Mouse (Mus musculus) heart, embryonic 12.5 days (tissue): ENCODE results near the gene Zfp148. TPM values are rescaled to one million over a fixed set of nuclear protein-coding genes. Genes with fewer than 3 reads are reported as not detected.

ENCODE experiments used
- ATAC-seq: fragments of 200-750 bp; cut with Nextera tagmentation; 2 replicates; pipeline ENCODE4 v1.8.0; 2017; ENCODE audit warnings: moderate TSS enrichment, moderate library complexity; ENCODE audit not compliant: insufficient number of reproducible peaks, low FRiP score
- H3K27ac ChIP-seq: fragments of 300-500 bp; sonication (generic); 2 replicates; pipeline ENCODE4 v1.5.1; 2016; ENCODE audit warnings: mild to moderate bottlenecking, moderate library complexity; ENCODE audit not compliant: poor library complexity, severe bottlenecking
- H3K27me3 ChIP-seq: fragments of 300-500 bp; sonication (generic); replicated peaks from 2 replicates; pipeline ENCODE4 v1.6.1; 2016; ENCODE audit warnings: mild to moderate bottlenecking, moderate library complexity
- H3K36me3 ChIP-seq: fragments of 300-500 bp; sonication (generic); 2 replicates; pipeline ENCODE4 v1.6.1; 2016; ENCODE audit warnings: mild to moderate bottlenecking, moderate library complexity
- H3K4me1 ChIP-seq: fragments of 300-500 bp; sonication (generic); replicated peaks from 2 replicates; pipeline ENCODE4 v1.6.1; 2016; ENCODE audit warnings: mild to moderate bottlenecking
- H3K4me2 ChIP-seq: fragments of 300-500 bp; sonication (generic); 2 replicates; pipeline ENCODE4 v1.6.1; 2016; ENCODE audit warnings: mild to moderate bottlenecking, moderate library complexity
- H3K4me3 ChIP-seq: fragments of 300-500 bp; sonication (generic); 2 replicates; pipeline ENCODE4 v1.5.1; 2016; ENCODE audit warnings: mild to moderate bottlenecking
- H3K9ac ChIP-seq: fragments of 300-500 bp; sonication (generic); 2 replicates; pipeline ENCODE4 v1.6.1; 2016; ENCODE audit warnings: mild to moderate bottlenecking, moderate library complexity
- H3K9me3 ChIP-seq: fragments of 300-500 bp; sonication (generic); replicated peaks from 2 replicates; pipeline ENCODE4 v1.6.1; 2016; ENCODE audit warnings: mild to moderate bottlenecking, moderate library complexity
- WGBS: fragments of 180-500 bp; shearing (Covaris S2); methylation state at CpG from one replicate; pipeline ENCODE4 v1.1.7; 2016; 5-methylcytosine and 5-hydroxymethylcytosine counted together
- polyA plus RNA-seq: library from polyadenylated mRNA; unstranded; fragments of >200 nt; fragmentation: Nextera tagmentation; extraction: Ambion mirVana; gene quantifications from 2 replicates; pipeline ENCODE4 v1.2.1, GENCODE M21; 2016

The Zfp148 gene
- polyA plus RNA-seq, 1 experiment from 2014 or later = 46.5 TPM

DNA sequence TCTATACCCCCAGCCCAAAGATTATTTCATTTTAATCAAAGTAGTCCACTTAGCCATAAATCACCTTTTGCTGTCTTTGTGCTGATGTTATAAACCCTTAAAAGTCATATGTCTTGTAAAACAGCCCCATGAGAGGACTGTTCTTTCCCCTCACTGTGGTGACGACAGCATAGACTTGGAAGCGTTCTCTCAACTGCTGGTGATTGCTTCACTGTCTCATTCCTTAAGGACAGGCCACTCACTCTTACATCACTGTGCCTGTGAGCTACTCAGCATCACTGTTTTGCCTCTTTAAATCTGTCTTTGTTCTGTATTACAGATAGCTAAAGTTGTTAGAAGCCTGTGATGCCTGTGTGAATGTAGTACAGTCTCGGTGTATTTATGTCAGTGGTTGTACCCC lies 80.8 kb downstream of the Zfp148 start:
- H3K4me3 ChIP-seq = no peak overlapping the region
- no peak overlapping the region for H3K27ac ChIP-seq
- no peaks in the 10 kb centered on the region for H3K27me3 ChIP-seq
- WGBS = 69% methylated on average over 3 of the region's 3 CpGs
- 0 out of 2 replicates have a peak, but pooled peaks cover 4% of the 10 kb centered on the region for H3K4me1 ChIP-seq
- no peak for ATAC-seq
- 0 out of 2 replicates have a peak, but pooled peaks cover 4% of the 10 kb centered on the region for H3K9me3 ChIP-seq
- H3K4me2 ChIP-seq = no peak overlapping the region
- H3K36me3 ChIP-seq = peaks cover 34% of the 10 kb centered on the region
- H3K9ac ChIP-seq = no peak overlapping the region

DNA sequence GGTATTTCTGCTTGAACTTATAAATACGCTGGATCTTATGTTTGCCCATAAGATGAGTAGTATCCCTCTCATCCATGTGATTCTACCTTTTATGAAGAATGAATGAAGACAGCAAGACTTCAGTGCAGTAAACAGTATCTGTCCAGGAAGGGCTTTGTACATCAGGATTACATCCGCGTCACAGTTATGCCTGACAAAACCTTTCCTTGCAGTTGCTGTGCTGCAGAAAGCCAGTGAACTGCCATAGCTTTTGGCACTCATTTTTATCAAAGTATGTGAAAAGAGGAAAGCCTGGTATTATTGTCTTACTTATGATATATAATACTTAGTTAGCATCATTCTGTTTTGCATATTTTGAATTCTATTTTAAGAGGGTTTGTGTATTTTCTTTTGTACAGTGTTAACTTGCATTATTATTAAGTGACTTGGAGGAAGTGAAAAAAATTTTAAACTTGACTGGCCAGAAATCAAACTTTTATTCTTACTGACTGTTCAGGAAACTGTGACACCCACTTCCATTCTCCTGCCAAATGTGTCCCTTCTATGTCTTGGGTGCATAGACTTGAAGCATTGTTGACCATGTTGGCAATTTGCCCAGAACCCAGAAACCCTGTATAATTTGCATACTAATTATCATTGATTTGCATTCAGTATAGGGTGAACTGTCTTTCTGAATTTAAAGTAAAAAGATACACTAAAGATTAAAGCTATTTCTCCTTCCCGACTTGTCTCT lies 84.0 kb downstream of the Zfp148 start:
- no peak overlapping the region for H3K4me2 ChIP-seq
- H3K4me1 ChIP-seq = peaks cover 7% of the 10 kb centered on the region
- WGBS = 91% methylated on average over 4 of the region's 4 CpGs
- peaks cover 21% of the 10 kb centered on the region for H3K36me3 ChIP-seq
- no peak overlapping the region for H3K9ac ChIP-seq
- no peak for ATAC-seq
- H3K27me3 ChIP-seq = no peaks in the 10 kb centered on the region
- no peak overlapping the region for H3K4me3 ChIP-seq
- H3K27ac ChIP-seq = no peak overlapping the region
- H3K9me3 ChIP-seq = no peaks in the 10 kb centered on the region

DNA sequence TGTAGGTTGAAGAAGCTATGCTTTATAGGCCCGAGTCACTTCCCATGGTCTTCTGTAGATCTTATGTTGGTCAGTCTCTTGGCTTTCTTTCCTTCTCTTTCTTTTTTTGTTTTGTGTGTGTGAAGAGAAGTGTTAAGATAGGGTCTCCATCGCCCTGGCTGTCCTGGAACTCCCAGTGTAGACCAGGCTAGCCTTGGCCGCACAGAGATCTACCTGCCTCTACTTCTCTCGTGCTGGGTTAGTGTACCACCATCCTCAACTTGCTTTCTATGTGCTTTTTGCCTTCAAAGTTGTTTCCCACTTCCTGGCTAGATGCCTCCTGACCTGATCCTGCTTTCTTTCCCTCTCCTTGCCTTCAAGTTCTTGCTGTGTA lies 84.6 kb downstream of the Zfp148 start:
- H3K4me3 ChIP-seq = no peak overlapping the region
- H3K36me3 ChIP-seq = peaks cover 17% of the 10 kb centered on the region
- no peak for ATAC-seq
- H3K4me2 ChIP-seq = no peak overlapping the region
- no peak overlapping the region for H3K27ac ChIP-seq
- no peaks in the 10 kb centered on the region for H3K9me3 ChIP-seq
- 87% methylated on average over 4 of the region's 4 CpGs for WGBS
- peaks cover 7% of the 10 kb centered on the region for H3K4me1 ChIP-seq
- H3K27me3 ChIP-seq = no peaks in the 10 kb centered on the region
- H3K9ac ChIP-seq = no peak overlapping the region

DNA sequence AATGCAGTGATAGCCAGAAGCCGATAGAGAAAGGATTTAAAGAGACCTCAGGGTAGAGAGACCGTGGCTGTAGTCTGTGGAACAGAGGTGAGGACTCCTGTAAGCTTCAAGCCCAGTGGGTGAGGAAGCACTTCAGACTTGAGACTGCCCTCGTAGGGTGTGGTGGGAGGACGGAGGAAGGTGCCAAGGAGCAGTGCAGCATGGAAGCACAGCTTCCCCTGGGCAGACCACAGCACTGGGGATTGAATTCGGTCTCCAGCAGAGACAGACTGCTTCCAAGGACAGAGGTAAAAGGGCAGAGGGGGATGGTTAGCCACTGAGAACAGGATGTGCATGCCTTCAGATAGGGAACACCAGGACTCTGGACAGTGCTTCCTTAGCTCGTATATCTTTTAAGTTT lies 86.8 kb downstream of the Zfp148 start:
- WGBS = 55% methylated on average over 6 of the region's 6 CpGs
- H3K4me2 ChIP-seq = no peak overlapping the region
- no peak overlapping the region for H3K4me3 ChIP-seq
- H3K27me3 ChIP-seq = no peaks in the 10 kb centered on the region
- no peak; the same call in 1 of the 2 replicates for ATAC-seq
- no peaks in the 10 kb centered on the region for H3K9me3 ChIP-seq
- H3K27ac ChIP-seq = 0 out of 2 replicates have a peak overlapping the region, but pooled peaks have one; percentile 25
- peak overlapping the region; percentile 46; the same call in 1 of the 2 replicates for H3K9ac ChIP-seq
- peaks cover 26% of the 10 kb centered on the region for H3K36me3 ChIP-seq
- peaks cover 4% of the 10 kb centered on the region for H3K4me1 ChIP-seq

DNA sequence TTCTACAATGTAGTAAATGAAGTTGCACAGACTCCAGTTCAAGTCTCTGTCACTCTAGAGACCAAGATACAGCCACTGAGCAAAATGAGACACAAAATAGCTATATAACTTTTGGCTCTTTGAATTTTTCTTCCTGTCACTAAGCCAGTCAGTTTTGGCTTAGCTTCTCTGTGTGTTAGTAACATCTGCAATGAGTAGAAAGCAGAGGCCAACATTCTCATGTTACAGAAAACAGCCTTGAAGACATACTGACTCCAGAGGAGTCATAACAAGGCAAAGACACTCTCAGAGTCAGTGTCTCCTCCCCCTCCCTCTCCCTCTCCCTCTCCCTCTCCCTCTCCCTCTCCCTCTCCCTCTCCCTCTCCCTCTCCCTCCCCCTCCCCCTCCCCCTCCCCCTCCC lies 89.3 kb downstream of the Zfp148 start:
- Histone ChIP-seq H3K9me3 (no peaks in the 10 kb centered on the region), H3K4me1 (peaks cover 4% of the 10 kb centered on the region), H3K27ac (no peak overlapping the region), H3K4me3 (no peak overlapping the region), H3K9ac (no peak overlapping the region), H3K36me3 (peaks cover 36% of the 10 kb centered on the region), H3K4me2 (no peak overlapping the region), H3K27me3 (no peaks in the 10 kb centered on the region)
- no peak for ATAC-seq

DNA sequence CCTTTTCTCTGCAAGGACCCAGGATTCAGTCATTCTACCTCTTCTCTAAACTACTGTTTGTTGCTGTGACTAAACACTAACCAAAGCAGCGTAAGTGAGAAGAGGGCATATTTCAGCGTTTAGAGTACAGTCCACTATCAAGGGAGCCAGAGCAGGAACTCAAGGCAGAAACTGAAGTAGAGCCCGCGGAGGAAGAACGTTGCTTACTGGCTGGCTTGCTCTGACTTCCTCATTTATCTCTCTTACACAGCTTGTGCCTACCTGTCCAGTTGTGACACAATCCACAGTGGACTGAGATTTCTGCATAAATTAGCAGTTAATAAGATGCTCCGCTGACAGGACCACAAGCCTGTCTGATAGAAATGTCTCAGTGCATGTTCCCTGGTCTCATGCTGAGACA lies 93.7 kb downstream of the Zfp148 start:
- H3K27me3 ChIP-seq = no peaks in the 10 kb centered on the region
- no peak overlapping the region for H3K9ac ChIP-seq
- H3K36me3 ChIP-seq = peaks cover 57% of the 10 kb centered on the region
- no peak overlapping the region for H3K4me2 ChIP-seq
- no peak overlapping the region for H3K4me3 ChIP-seq
- 90% methylated on average over 6 of the region's 6 CpGs for WGBS
- H3K27ac ChIP-seq = no peak overlapping the region
- no peak for ATAC-seq
- no peaks in the 10 kb centered on the region for H3K4me1 ChIP-seq
- no peaks in the 10 kb centered on the region for H3K9me3 ChIP-seq

DNA sequence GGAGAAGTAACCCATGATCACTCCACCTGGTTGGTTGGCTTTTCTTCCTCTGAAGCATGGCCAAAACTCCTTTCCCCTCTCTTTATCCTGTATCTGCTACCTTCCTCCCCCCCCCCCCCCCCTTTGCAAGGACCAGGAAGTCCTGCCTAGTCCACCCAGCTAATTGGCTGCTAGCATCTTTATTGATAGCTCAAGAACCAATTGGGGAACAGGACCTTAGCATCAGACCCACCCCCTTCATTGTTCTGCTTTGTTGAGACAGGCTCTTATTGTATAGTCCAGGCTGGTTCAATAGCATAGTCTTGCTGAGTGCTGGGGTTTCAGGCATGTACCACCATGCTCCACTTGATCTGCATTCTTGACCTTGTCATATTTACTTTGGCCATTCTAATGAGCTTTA lies 99.3 kb downstream of the Zfp148 start:
- H3K36me3 ChIP-seq = peaks cover 47% of the 10 kb centered on the region
- no peaks in the 10 kb centered on the region for H3K4me1 ChIP-seq
- H3K4me2 ChIP-seq = no peak overlapping the region
- no peaks in the 10 kb centered on the region for H3K9me3 ChIP-seq
- no peak overlapping the region for H3K4me3 ChIP-seq
- no peak overlapping the region for H3K9ac ChIP-seq
- no peaks in the 10 kb centered on the region for H3K27me3 ChIP-seq
- no peak for ATAC-seq
- H3K27ac ChIP-seq = no peak overlapping the region

DNA sequence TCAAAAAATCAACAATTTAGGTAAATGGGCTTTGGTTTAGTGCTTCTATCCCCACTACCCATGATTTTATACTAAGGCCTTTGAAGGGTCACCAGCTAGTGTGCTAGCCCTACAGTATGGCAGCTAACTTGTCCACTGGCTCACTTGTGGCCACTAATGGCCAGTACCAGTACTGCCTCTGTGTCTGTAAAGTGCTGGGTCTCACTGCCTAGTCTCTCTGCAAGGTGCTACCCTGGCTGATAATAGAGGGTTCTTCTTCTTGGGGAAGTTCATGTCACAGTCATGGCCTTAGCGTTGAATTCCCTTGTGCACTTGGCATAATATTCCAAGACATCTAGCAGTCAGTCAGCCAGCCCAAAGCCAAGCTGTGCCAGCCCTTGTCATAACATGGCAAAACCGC lies 100.5 kb downstream of the Zfp148 start:
- no peaks in the 10 kb centered on the region for H3K27me3 ChIP-seq
- no peak overlapping the region for H3K4me3 ChIP-seq
- WGBS = 93% methylated on average over 2 of the region's 2 CpGs
- no peaks in the 10 kb centered on the region for H3K9me3 ChIP-seq
- peaks cover 44% of the 10 kb centered on the region for H3K36me3 ChIP-seq
- H3K4me2 ChIP-seq = no peak overlapping the region
- no peak overlapping the region for H3K27ac ChIP-seq
- no peaks in the 10 kb centered on the region for H3K4me1 ChIP-seq
- H3K9ac ChIP-seq = no peak overlapping the region
- ATAC-seq = no peak

DNA sequence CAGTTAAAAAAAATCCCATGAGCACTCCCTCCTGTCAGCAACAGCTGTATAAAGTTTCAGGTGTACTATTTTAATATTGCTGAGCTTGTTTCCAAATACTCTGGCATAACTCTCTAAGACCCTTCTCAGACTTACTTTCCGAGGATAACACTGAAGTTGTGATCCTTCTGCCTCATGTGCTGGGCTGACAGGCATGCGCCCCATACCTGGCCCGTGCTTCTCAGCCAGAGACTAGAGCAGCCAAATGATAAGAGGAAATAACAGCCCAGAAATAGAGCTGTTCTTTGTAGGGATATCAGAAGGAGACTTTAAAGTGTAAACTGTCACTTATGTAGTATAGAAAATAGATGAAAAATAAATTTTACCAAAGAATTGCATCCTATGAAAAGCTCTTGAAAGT lies 101.7 kb downstream of the Zfp148 start:
- Histone ChIP-seq H3K4me2 (no peak overlapping the region), H3K27ac (no peak overlapping the region), H3K9me3 (no peaks in the 10 kb centered on the region), H3K9ac (no peak overlapping the region), H3K4me3 (no peak overlapping the region), H3K36me3 (peaks cover 37% of the 10 kb centered on the region), H3K4me1 (no peaks in the 10 kb centered on the region), H3K27me3 (no peaks in the 10 kb centered on the region)
- ATAC-seq = no peak
- 57% methylated on average over 3 of the region's 3 CpGs for WGBS

DNA sequence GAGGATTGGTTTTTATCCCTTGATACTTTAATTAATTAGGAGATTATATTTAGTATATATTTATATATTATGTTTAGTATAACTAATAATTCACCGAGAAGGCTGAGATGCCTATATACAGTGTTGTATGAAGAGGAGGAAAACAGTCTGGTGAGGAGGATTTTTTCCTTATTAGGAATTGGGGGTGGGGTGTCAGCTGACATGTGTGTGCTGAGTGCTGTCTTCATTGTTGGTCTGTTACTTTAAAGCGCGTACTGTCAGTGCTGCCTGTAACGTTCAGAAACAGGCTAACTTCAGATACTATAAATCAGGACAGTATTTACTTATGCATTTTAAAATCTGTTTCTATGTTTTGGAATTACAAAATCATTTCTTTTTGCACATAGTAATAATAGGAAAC lies 107.1 kb downstream of the Zfp148 start:
- Histone ChIP-seq H3K4me1 (no peaks in the 10 kb centered on the region; the same call in 1 of the 2 replicates), H3K36me3 (peaks cover 36% of the 10 kb centered on the region), H3K4me2 (no peak overlapping the region), H3K9ac (no peak overlapping the region), H3K27ac (no peak overlapping the region), H3K9me3 (no peaks in the 10 kb centered on the region), H3K27me3 (no peaks in the 10 kb centered on the region), H3K4me3 (no peak overlapping the region)
- no peak for ATAC-seq
- 74% methylated on average over 4 of the region's 4 CpGs for WGBS

DNA sequence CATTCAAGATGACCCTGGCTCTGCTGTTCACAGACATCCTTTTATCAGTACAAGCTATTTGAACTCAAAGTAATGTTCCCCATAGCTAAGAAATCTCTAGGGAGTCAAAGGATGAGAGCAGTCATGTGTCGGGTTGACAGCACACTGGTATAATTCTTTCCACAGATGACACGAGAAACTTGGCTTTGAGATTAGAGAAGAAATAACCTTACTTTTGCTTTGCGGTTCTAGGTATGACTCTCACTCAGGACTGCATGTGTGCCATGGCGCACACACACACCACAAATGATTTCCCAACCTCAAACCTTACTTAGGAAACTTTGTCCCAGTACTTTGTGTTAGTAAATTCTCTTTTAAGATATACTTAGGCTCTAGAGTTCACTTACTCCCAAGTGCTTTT lies 113.7 kb downstream of the Zfp148 start:
- ATAC-seq = no peak
- H3K9ac ChIP-seq = no peak overlapping the region
- no peak overlapping the region for H3K27ac ChIP-seq
- H3K4me1 ChIP-seq = no peaks in the 10 kb centered on the region; the same call in 1 of the 2 replicates
- WGBS = 88% methylated on average over 4 of the region's 4 CpGs
- no peaks in the 10 kb centered on the region for H3K27me3 ChIP-seq
- H3K4me3 ChIP-seq = no peak overlapping the region
- H3K9me3 ChIP-seq = no peaks in the 10 kb centered on the region
- peaks cover 42% of the 10 kb centered on the region for H3K36me3 ChIP-seq
- no peak overlapping the region for H3K4me2 ChIP-seq

DNA sequence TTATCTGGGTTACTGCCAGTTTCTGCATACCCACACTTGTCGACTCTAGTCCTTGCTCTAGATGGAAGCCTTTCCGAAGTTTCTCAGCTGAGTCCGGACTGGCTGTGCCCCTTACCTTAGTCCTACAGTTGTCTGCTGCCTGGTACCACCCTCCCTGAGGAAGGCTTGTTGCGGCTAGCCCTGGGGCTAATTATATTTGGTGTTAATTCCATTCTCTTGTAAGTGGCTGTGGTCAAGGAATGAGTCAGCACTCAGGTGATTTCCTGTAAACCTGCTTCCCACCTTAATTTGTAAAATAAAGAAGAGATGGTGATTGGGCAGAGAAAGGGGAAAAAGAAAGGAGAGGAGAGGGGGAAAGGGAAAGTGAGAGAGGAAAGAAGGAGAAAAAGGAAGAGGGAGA lies 127.4 kb downstream of the Zfp148 start:
- ATAC-seq = no peak
- Histone ChIP-seq H3K27me3 (no peaks in the 10 kb centered on the region), H3K9me3 (no peaks in the 10 kb centered on the region), H3K9ac (no peak overlapping the region), H3K4me1 (no peaks in the 10 kb centered on the region), H3K4me3 (no peak overlapping the region), H3K4me2 (no peak overlapping the region), H3K27ac (no peak overlapping the region), H3K36me3 (peaks cover 19% of the 10 kb centered on the region)
- 83% methylated on average over 4 of the region's 4 CpGs for WGBS
